Mouse (Mus musculus) CD4-positive helper T cell, adult 2 months (primary cell): Measurements from ENCODE around the gene Ypel2.

Source experiments
- DNase-seq: peaks from one replicate; pipeline ENCODE4 v3.0.0-alpha.2; 2012; ENCODE audit warnings: low read depth, missing footprints, low spot score

Gene Ypel2

GRCm38 (mm10) chr11:86898367-86898766 is 95.1 kb downstream of the Ypel2 start:
- DNase-seq = no peak

DNA sequence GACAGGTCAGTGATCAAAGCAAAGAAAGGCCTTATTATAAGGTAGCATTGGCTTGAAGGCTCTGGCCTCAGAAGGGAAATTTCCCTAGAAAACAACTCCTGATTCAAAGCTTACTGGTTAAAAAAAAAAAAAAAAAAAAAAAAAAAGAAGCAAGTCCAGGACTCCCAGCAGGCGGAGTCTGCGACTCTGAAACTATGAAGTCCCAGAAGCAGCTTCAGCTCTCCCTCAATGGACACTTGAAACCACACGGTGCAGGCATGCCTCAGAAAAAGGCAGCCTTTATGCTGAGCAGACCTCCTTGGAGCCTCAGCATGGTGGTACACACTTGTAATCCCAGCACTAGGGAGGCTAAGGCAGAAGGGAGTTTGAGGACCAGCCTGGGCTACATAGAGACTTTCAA is 97.9 kb downstream of the Ypel2 start:
- DNase-seq = no peak

DNA sequence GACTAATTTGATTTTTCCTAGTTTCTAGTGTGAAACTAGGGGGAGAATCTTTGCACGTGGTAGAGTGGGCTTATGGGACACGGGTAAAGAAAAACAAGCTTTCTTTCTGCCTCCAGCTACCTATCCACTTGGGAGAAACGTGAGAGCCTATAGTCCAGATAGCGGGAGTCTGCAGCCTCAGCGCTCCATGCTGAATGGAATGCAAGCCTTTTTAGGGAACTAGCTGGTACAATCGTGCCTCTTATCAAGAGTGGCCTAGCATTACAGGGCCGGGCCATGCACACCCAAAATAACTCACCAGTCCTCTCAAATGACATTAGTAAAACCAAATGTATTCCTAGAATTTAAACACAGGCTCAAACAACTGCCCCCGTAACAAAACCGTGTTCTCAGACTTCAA is 98.4 kb downstream of the Ypel2 start:
- DNase-seq = no peak

DNA sequence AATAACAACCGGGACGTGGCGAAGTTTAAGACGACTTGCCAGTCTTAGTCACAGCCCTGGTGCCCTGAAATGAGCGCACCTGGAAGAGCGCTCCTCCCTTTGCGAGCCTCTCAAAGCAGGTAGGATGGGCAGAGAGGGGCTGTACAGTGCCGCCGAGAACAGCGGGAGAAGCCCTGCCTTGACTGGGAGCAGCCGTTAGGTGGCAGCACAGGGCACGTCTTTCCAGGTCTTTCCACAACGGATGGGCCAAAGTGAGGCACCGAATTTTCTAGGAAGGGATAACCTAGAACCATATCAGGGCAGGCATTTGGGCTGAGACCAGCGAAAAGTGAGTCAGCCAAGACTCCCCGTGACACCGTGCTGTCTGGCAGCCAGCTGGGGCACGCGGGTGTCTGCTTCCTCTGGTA is 99.3 kb downstream of the Ypel2 start:
- DNase-seq = peak; percentile 59

DNA sequence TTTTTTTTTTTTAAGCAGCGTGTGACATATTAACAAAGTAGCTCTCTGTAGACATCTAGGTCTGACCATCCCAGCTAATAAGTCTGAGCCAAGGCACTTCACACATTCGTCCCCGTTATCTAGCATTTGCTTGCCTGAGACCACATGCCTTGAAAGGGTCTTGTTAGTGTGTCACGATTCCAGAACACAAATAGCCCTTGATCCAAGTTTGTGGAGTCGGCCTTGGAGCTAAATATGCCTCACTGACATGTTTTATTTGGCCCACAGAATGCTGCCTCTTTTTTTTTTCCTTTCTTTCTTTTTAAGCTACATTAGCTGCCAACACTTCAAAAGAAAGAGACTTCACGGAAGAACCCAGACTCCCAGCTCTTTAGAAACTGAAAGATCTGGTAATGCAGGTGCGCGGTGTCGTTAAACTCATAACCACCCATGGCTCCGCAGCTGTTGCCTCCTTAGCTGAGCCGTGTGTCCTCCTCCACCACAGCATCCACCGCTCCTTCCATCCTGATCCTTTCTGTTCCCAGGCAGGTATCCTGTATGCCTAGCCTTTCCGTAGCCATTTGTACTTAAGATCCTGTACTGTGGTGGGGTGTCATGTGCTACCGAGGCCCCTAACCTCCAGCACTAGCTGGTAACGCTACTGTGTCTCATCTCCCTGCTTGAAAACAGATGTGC is 100.4 kb downstream of the Ypel2 start:
- peak; percentile 58 for DNase-seq
